Mouse (Mus musculus) olfactory bulb, adult 2 months (tissue): ENCODE measurements at regions not wholly inside any gene's neighbourhood (a gene's known extent, or its start where the extent isn't known, plus 50 kb on each side); places are given as distances from the start of the nearest gene placed in this dataset.

Source experiments
- CTCF ChIP-seq: fragments of 200-500 bp; IDR thresholded peaks from 2 replicates; pipeline ENCODE4 v1.5.1; 2012; ENCODE audit warnings: low read depth, mild to moderate bottlenecking, low read length, moderate library complexity; ENCODE audit not compliant: insufficient read depth
- POLR2A ChIP-seq: fragments of 200-500 bp; IDR thresholded peaks from 2 replicates; pipeline ENCODE4 v1.6.1; 2012; ENCODE audit warnings: mild to moderate bottlenecking, low read depth, low read length, moderate library complexity; ENCODE audit not compliant: insufficient read depth

- TF ChIP-seq POLR2A (no peak), CTCF (no peak)
These were observed 196.4 kb downstream of the Gm5426 start for GRCm38 (mm10) chr10:96332731-96333201.
